Mouse (Mus musculus): Measurements from ENCODE around the gene Eif2b3. TPM values are rescaled to one million over a fixed set of nuclear protein-coding genes. Genes with fewer than 3 reads are reported as not detected.
A peak's percentile ranks its signal among the peaks of the same experiment; 100 is the strongest.

Eif2b3 gene
- 45.7 and 47.5 TPM in 2 replicates for polyA plus RNA-seq (2014; fragmentation: Nextera tagmentation; extraction: Ambion mirVana)

GRCm38 (mm10) chr4:117019206-117020134, at the start of gene Eif2b3:
Gene Eif2b3 (plus strand): TSS chr4:117019402.
- no peaks in the 10 kb centered on the region for H3K9me3 ChIP-seq (ENCODE audit: control insufficient read depth, low read length)
- H3K36me3 ChIP-seq (ENCODE audit: control insufficient read depth, insufficient read depth, low read length), result no peaks in the 10 kb centered on the region; the same call in 1 of the 2 replicates
- H3K27ac ChIP-seq (ENCODE audit: low read depth, low read length), result no peak within 1 kb of the TSS
- H3K4me2 ChIP-seq (ENCODE audit: low read depth, low read length, severe bottlenecking), result peak within 1 kb of the TSS; percentile 71
- DNase-seq (ENCODE audit: low spot score), result peak; percentile 95
- H3K9ac ChIP-seq (ENCODE audit: low read length), result peak within 1 kb of the TSS; percentile 78
- WGBS, result 1% methylated on average over 61 of the region's 61 CpGs
- ATAC-seq (replicated peaks; ENCODE audit: low FRiP score), result peak; percentile 94
- peak within 1 kb of the TSS; percentile 67 for H3K4me3 ChIP-seq (ENCODE audit: low read depth, low read length)
- no peaks in the 10 kb centered on the region for H3K27me3 ChIP-seq (ENCODE audit: control insufficient read depth, insufficient read depth, low read length)
- peaks cover 3% of the 10 kb centered on the region for H3K4me1 ChIP-seq (replicated peaks; ENCODE audit: control insufficient read depth, insufficient read depth, low read length)

DNA sequence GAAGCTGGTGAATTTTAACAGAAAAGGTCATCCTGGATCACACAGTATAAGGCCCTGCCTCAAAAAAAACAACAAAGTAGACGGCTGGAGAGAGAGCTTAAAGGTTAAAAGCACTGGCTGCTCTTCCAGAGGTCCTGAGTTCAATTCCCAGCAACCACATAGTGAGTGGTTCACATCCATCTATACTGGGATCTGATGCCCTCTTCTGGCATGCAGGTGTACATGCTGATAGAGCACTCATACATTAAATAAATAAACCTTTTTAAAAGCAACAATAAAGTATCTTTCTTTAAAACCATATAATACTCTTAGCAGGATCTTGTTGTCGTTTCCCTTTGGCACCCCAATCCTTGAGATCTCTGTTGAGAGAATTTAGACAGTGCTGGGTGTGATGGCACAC, 42.7 kb upstream of the Eif2b3 start:
- H3K36me3 ChIP-seq (ENCODE audit: control insufficient read depth, insufficient read depth, low read length), result no peaks in the 10 kb centered on the region; the same call in none of the 2 replicates

GRCm38 (mm10) chr4:116985681-116986080, 33.5 kb upstream of the Eif2b3 start:
- H3K4me3 ChIP-seq (ENCODE audit: low read depth, low read length), result no peak overlapping the region
- H3K9ac ChIP-seq (ENCODE audit: low read length), result no peak overlapping the region
- no peak overlapping the region for H3K4me2 ChIP-seq (ENCODE audit: low read depth, low read length, severe bottlenecking)
- no peak overlapping the region for H3K27ac ChIP-seq (ENCODE audit: low read depth, low read length)
- 95% methylated on average over 7 of the region's 7 CpGs for WGBS
- H3K36me3 ChIP-seq (ENCODE audit: control insufficient read depth, insufficient read depth, low read length), result peaks cover 2% of the 10 kb centered on the region; the same call in 1 of the 2 replicates
- H3K9me3 ChIP-seq (ENCODE audit: control insufficient read depth, low read length), result no peaks in the 10 kb centered on the region
- no peaks in the 10 kb centered on the region for H3K4me1 ChIP-seq (replicated peaks; ENCODE audit: control insufficient read depth, insufficient read depth, low read length)
- ATAC-seq (replicated peaks; ENCODE audit: low FRiP score) (no peak), DNase-seq (ENCODE audit: low spot score) (no peak)
- no peaks in the 10 kb centered on the region for H3K27me3 ChIP-seq (ENCODE audit: control insufficient read depth, insufficient read depth, low read length)

More for the DNA sequence above, 42.7 kb upstream of the Eif2b3 start:
- H3K27ac ChIP-seq (ENCODE audit: low read depth, low read length), result no peak overlapping the region
- H3K9me3 ChIP-seq (ENCODE audit: control insufficient read depth, low read length), result no peaks in the 10 kb centered on the region
- ATAC-seq (replicated peaks; ENCODE audit: low FRiP score) (no peak), DNase-seq (ENCODE audit: low spot score) (no peak)
- no peak overlapping the region for H3K4me2 ChIP-seq (ENCODE audit: low read depth, low read length, severe bottlenecking)
- WGBS, result 77% methylated on average over 2 of the region's 2 CpGs
- H3K9ac ChIP-seq (ENCODE audit: low read length), result no peak overlapping the region
- no peaks in the 10 kb centered on the region for H3K27me3 ChIP-seq (ENCODE audit: control insufficient read depth, insufficient read depth, low read length)
- no peak overlapping the region for H3K4me3 ChIP-seq (ENCODE audit: low read depth, low read length)
- H3K4me1 ChIP-seq (replicated peaks; ENCODE audit: control insufficient read depth, insufficient read depth, low read length), result no peaks in the 10 kb centered on the region

GRCm38 (mm10) chr4:116986400-116987121, 32.6 kb upstream of the Eif2b3 start:
- ATAC-seq (replicated peaks; ENCODE audit: low FRiP score), result peak; percentile 53; the same call in 1 of the 2 replicates
- no peak overlapping the region for H3K9ac ChIP-seq (ENCODE audit: low read length)
- no peak overlapping the region for H3K27ac ChIP-seq (ENCODE audit: low read depth, low read length)
- no peak overlapping the region for H3K4me3 ChIP-seq (ENCODE audit: low read depth, low read length)
- H3K4me1 ChIP-seq (replicated peaks; ENCODE audit: control insufficient read depth, insufficient read depth, low read length), result no peaks in the 10 kb centered on the region
- WGBS, result 66% methylated on average over 17 of the region's 17 CpGs
- peak; percentile 78 for DNase-seq (ENCODE audit: low spot score)
- H3K9me3 ChIP-seq (ENCODE audit: control insufficient read depth, low read length), result no peaks in the 10 kb centered on the region
- peaks cover 2% of the 10 kb centered on the region; the same call in 1 of the 2 replicates for H3K36me3 ChIP-seq (ENCODE audit: control insufficient read depth, insufficient read depth, low read length)
- no peaks in the 10 kb centered on the region for H3K27me3 ChIP-seq (ENCODE audit: control insufficient read depth, insufficient read depth, low read length)
- H3K4me2 ChIP-seq (ENCODE audit: low read depth, low read length, severe bottlenecking), result no peak overlapping the region

DNA sequence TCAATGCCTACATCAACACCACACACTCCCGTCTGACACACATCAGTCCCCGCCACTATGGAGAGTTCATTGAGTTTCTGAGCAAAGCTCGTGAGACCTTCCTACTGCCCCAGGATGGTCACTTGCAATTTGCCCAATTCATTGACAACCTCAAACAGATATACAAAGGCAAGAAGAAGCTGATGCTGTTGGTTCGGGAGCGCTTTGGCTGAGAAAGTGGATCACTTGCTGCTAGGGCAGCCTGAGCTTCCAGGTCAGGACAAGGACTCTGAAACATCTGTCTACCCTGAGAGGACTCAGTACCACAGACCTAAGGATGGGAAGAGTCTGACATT, 32.1 kb upstream of the Eif2b3 start:
- Histone ChIP-seq H3K36me3 (ENCODE audit: control insufficient read depth, insufficient read depth, low read length) (peaks cover 2% of the 10 kb centered on the region; the same call in 1 of the 2 replicates), H3K4me1 (replicated peaks; ENCODE audit: control insufficient read depth, insufficient read depth, low read length) (no peaks in the 10 kb centered on the region), H3K9ac (ENCODE audit: low read length) (no peak overlapping the region), H3K9me3 (ENCODE audit: control insufficient read depth, low read length) (no peaks in the 10 kb centered on the region), H3K27ac (ENCODE audit: low read depth, low read length) (no peak overlapping the region), H3K4me3 (ENCODE audit: low read depth, low read length) (no peak overlapping the region), H3K27me3 (ENCODE audit: control insufficient read depth, insufficient read depth, low read length) (no peaks in the 10 kb centered on the region), H3K4me2 (ENCODE audit: low read depth, low read length, severe bottlenecking) (no peak overlapping the region)
- ATAC-seq (replicated peaks; ENCODE audit: low FRiP score), result no peak; the same call in 1 of the 2 replicates
- DNase-seq (ENCODE audit: low spot score), result no peak
- 74% methylated on average over 5 of the region's 5 CpGs for WGBS

- Histone ChIP-seq H3K4me2 (ENCODE audit: low read depth, low read length, severe bottlenecking) (no peak overlapping the region), H3K27me3 (ENCODE audit: control insufficient read depth, insufficient read depth, low read length) (no peaks in the 10 kb centered on the region), H3K9me3 (ENCODE audit: control insufficient read depth, low read length) (no peaks in the 10 kb centered on the region), H3K9ac (ENCODE audit: low read length) (no peak overlapping the region), H3K36me3 (ENCODE audit: control insufficient read depth, insufficient read depth, low read length) (peaks cover 2% of the 10 kb centered on the region; the same call in 1 of the 2 replicates), H3K27ac (ENCODE audit: low read depth, low read length) (no peak overlapping the region), H3K4me3 (ENCODE audit: low read depth, low read length) (no peak overlapping the region), H3K4me1 (replicated peaks; ENCODE audit: control insufficient read depth, insufficient read depth, low read length) (peaks cover 5% of the 10 kb centered on the region)
- ATAC-seq (replicated peaks; ENCODE audit: low FRiP score), result no peak
- WGBS, result 56% methylated on average over 6 of the region's 6 CpGs
- no peak for DNase-seq (ENCODE audit: low spot score)
Observed at GRCm38 (mm10) chr4:116989731-116990130, 29.5 kb upstream of the Eif2b3 start.

DNA sequence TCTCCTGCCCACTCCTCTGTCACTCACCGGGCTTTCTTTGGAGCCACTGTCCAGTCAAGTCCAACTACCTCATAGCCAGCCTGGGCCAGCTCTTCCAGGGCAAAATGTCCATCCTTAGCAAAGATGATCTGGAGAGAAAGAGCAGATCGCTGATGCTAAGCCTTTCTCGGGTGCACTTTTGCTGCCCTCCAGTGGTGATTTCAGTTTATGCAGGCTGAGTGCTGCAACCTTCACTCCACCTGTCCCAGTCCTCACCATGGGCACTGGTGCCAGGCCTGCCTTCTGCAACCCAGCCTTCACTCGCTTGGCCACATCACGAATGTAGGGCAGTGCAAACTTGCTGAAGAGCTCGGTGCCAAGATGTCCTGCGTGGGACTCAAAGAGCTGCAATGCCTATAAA, 27.8 kb upstream of the Eif2b3 start:
- Histone ChIP-seq H3K9ac (ENCODE audit: low read length) (no peak overlapping the region), H3K27ac (ENCODE audit: low read depth, low read length) (no peak overlapping the region), H3K4me2 (ENCODE audit: low read depth, low read length, severe bottlenecking) (no peak overlapping the region), H3K9me3 (ENCODE audit: control insufficient read depth, low read length) (no peaks in the 10 kb centered on the region), H3K4me3 (ENCODE audit: low read depth, low read length) (no peak overlapping the region), H3K36me3 (ENCODE audit: control insufficient read depth, insufficient read depth, low read length) (peaks cover 2% of the 10 kb centered on the region; the same call in 1 of the 2 replicates), H3K27me3 (ENCODE audit: control insufficient read depth, insufficient read depth, low read length) (no peaks in the 10 kb centered on the region), H3K4me1 (replicated peaks; ENCODE audit: control insufficient read depth, insufficient read depth, low read length) (peaks cover 12% of the 10 kb centered on the region)
- WGBS, result 14% methylated on average over 7 of the region's 7 CpGs
- ATAC-seq (replicated peaks; ENCODE audit: low FRiP score) (no peak), DNase-seq (ENCODE audit: low spot score) (peak; percentile 85)

- peak; percentile 95 for DNase-seq (ENCODE audit: low spot score)
- no peaks in the 10 kb centered on the region for H3K27me3 ChIP-seq (ENCODE audit: control insufficient read depth, insufficient read depth, low read length)
- WGBS, result 2% methylated on average over 38 of the region's 38 CpGs
Observed at GRCm38 (mm10) chr4:116993672-116994621, 25.3 kb upstream of the Eif2b3 start, which contains the start of gene Urod. Gene Urod (minus strand): TSS chr4:116994413.

More at GRCm38 (mm10) chr4:116993672-116994621, 25.3 kb upstream of the Eif2b3 start, which contains the start of gene Urod:
- H3K4me2 ChIP-seq (ENCODE audit: low read depth, low read length, severe bottlenecking), result peak within 1 kb of the TSS; percentile 98
- no peaks in the 10 kb centered on the region for H3K36me3 ChIP-seq (ENCODE audit: control insufficient read depth, insufficient read depth, low read length)
- H3K9me3 ChIP-seq (ENCODE audit: control insufficient read depth, low read length), result no peaks in the 10 kb centered on the region
- peak; percentile 90 for ATAC-seq (replicated peaks; ENCODE audit: low FRiP score)
- H3K9ac ChIP-seq (ENCODE audit: low read length), result peak within 1 kb of the TSS; percentile 77
- peak within 1 kb of the TSS; percentile 90 for H3K4me3 ChIP-seq (ENCODE audit: low read depth, low read length)
- H3K4me1 ChIP-seq (replicated peaks; ENCODE audit: control insufficient read depth, insufficient read depth, low read length), result peaks cover 14% of the 10 kb centered on the region
- H3K27ac ChIP-seq (ENCODE audit: low read depth, low read length), result peak within 1 kb of the TSS; percentile 57; the same call in 1 of the 2 replicates
